Mouse (Mus musculus): Measurements from ENCODE around the gene Trim69.

Gene Trim69

DNA sequence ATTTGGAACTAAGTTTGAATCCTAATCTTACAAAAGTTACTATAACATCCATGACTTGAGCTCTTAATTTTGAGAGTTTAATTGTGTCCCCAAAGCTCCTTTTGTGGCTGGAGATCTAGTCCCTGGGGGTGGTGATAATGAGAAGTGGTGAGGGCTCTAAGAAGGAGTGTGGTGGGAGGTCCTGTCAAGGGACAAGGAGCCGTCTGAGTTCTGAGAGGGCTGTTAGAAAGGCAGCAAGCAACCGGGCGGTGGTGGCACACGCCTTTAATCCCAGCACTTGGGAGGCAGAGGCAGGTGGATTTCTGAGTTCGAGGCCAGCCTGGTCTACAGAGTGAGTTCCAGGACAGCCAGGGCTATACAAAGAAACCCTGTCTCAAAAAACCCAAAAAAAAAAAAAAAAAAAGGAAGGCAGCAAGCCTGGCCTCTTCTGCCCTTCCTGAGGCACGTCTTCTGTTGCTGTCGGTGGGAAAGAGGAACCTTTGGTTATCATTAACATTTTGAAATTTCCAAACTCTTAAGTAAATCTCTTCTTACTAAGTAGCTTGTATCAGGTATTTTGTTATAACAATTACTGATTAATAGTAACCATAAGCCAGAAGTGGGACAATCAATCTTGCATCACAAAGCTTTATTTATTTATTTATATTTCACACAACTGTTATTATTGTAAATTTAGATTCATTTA lies 6.7 kb upstream of the Trim69 start:
- no peak for DNase-seq (ENCODE audit: low read depth, low spot score)

DNA sequence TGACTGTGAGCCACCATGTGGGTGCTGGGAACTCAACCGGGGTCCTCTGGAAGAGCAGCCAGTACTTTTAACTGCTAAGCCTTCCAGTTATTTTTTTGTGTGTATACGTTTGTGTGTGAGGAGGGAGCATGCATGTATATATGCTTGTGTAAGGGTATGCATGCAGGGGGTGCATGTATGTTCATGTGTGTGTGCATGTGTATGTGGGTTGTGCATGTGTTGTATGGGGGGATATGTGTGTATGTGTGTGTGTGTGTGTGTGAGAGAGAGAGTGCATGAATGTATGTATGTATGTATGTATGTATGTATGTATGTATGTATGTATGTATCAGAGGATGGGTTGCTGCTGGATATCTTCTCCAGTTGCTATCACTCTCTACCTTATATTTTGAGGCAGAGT lies 6.0 kb upstream of the Trim69 start:
- DNase-seq (ENCODE audit: low read depth, low spot score) = no peak

DNA sequence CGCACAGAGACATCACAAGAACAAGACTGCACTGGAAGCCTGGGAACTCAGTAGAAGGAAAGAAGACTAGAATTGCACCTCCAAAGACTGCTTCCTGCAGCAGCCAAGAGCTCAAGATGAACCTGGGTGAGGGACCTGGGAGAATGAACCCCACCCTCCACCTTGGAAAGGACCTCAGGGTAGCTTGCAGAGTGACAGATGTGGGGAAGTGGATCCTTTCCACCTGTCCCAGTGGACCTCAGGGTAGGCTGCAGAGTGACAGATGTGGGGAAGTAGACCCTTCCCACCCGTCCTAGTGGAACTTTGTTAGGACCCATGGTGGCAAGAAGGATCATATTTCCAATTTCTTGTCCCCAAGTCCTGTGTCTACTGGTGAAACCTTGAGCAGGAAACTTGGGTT lies 5.2 kb upstream of the Trim69 start:
- DNase-seq (ENCODE audit: low read depth, low spot score) = no peak

DNA sequence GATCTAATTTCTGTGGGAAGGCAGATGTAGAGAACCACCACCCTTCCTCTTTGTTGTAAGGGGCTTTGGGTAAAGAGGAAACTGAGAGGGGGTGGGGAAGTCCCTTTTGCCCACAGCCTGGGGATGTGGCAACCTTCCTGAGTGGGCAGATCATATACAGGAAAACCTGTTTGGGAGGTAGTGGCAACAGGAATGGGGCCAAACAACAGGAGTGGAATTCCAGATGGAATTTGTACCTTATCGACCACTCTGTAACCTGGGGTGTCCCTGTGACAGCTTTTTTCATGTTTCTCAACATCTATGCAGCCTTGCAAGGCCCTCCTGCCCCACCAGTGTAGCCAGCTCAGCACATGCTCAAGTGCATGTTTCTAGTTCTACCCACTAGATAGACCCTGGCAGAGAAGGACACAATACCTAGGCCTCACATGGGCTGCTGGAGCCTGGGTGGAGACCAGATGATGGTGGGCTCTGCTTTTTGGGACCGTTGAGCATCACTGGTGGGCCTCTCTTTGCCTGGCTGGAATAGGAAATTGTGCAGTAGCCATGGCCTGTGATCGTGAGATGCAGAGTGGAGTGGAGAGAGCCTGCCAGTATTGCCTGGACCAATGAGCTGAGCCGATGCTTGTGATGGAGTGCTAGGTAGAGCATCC lies 4.3 kb upstream of the Trim69 start:
- DNase-seq (ENCODE audit: low read depth, low spot score) = no peak

DNA sequence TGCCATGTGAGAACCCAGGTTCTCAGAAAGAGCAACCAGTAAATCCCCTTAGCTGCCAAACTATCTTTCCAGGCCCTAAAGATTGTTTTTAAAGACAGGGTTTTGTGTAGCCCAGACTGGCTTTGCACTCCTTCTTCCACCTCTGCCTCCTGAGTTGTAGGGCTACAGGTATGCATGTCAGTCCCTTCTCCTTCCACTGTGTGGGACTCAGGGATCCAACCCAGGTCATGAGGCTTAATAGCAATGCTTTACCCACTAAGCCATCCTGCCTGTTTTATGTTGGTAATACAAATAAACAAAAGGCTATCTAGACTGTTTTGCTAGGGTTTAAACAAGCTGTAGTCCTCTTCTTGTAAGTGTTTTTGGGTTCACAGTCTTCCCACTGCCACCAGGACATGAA lies 2.9 kb upstream of the Trim69 start:
- no peak for DNase-seq (ENCODE audit: low read depth, low spot score)

DNA sequence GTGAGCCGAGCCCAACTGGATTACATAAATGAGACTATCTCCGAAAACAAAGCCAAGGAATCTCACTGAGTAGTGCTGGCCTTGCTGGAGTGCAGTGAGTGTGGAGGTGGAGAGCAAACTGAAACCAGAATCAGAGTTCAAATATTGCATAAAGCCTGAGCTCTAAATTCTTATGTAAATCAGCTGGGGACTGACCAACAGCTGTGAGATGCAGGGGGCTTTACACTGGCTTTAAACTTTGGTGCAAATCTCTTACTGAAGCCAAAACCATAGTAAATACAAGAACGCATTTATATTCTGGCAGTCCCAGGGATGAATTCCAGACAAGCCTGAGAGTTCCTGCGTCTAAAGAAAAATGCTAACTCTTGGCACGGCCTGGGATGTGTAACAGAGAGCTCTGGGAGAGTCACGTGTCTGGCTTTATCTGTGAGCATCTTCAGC lies 2.1 kb upstream of the Trim69 start:
- DNase-seq (ENCODE audit: low read depth, low spot score) = no peak

DNA sequence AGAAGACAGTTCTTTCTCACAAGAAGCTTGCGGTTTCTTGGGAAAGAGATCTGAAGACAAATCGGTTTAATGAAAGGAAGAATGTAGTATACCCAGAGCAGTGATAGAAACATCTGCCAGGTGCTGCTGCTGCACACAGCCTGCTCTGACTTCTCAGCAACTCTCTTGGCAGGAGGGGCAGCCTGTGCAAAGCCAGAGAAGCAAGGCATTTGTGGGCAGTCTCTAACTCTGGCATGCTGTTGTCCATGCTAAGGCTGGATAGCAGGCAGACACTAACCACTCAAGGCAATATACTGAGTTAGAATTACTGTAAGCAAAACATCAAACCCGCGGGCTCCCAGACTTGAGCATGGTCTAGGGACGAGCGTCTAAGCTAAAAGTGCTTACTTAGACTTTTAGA lies 833 bp upstream of the Trim69 start:
- no peak for DNase-seq (ENCODE audit: low read depth, low spot score)

DNA sequence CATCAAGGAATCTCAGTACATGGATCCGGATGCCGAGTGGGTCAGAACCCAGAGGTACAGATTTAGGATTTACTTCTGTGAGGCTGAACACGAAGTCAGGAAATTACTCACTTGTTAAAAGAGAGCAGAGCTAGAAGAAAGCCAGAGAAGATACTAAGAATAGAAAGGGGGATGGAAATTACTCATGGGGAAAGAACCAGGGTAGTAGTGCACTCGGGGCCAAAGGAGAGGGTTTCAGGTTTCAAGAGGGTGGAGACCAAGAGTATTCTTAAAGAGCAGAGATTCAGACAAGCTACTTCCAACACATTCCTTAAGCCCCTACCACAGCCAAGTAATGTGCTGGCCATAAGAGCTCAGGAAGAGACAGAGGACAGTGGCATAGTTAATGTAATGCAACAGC lies 1.0 kb downstream of the Trim69 start:
- DNase-seq (ENCODE audit: low read depth, low spot score) = no peak

DNA sequence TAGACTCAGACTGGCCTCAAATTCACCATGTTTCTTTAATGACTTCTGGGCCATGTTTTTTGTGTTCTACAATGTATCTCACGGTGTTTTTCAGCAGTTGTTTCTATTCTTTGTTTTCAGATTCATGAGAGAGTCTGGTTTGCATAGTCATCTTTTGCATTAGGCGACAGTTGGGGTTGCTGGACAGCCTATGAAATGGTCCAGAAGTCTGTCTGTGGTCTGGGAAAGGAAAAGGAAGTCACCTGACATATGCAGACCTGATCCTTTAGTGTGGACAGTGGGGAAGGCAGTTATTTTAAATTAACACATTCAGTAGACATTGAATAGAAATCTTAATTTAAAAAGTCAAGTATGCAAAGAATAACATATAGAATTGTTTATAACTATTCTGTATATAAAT lies 2.0 kb downstream of the Trim69 start:
- DNase-seq (ENCODE audit: low read depth, low spot score) = no peak

DNA sequence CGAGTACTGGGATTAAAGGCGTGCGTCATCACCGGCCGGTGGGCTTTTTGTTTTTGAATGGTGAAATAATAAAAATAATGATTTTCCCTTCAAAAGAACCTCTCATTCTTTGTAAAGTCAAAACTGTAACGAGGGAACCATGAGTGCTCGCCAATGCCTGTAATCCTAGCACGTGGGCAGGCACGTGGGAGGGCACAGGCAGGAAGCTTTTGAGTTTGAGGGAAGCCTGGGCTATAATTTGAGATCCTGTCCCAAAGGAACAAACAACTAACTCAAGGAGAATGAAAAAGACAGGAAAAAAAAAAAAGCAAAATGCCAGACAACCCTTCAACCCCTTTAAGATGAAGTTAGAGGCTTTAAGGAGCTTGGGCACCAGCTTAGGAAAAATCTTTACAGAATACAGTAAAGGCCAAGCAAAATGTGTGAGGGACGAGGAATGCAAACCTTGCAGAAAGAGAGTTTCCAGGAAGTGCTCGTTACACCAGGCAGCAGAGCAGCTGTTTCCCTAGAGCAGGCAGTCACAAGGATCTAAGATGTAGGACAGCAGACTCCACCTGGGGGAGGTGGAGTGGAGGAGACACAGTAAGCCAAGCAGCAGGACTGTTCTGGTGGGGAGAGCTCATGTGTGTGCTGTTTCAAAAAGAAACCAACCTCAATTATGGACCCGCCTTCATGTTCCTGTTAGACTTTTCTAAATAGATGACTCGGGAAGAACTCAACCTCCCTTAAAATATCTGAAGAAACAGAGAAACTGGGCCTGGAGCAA lies 3.1 kb downstream of the Trim69 start:
- DNase-seq (ENCODE audit: low read depth, low spot score) = no peak

DNA sequence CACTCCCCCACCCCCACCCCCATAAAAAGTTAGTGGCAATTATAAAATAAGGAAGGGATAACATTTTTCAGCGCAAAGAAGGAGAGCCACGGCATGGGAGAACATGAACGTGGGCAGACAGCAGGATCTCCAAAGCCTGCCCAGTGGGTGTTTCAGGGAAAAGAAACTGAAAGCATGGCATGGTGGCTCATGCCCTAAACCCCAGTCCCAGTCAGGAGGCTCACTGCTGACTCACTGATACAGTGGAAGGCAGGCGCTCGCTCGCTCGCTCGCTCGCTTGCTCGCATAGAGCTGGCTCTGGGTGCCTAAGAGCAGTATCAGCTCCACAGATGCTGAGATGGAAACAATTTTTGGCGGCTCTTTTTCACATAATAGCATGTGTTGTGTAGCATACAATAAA lies 3.8 kb downstream of the Trim69 start:
- no peak for DNase-seq (ENCODE audit: low read depth, low spot score)

DNA sequence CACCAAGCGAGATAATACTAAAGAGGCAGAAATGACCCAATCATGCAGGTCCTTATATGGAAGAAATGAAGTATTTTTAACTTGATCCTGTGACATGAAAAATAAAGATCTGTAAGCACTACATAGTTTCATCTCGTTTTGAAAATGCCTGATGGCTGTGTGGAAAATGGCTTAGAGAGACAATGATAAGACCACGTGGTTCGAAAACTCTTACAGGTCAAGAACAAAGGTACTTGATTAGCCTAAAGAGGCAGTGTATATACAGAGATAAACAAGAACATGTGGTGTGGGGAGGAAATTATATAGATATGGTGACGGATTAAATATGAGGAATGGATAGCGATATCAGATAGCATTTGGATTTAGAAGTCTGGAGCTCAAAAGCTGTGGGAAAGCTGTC lies 10.8 kb downstream of the Trim69 start:
- DNase-seq (ENCODE audit: low read depth, low spot score) = no peak

DNA sequence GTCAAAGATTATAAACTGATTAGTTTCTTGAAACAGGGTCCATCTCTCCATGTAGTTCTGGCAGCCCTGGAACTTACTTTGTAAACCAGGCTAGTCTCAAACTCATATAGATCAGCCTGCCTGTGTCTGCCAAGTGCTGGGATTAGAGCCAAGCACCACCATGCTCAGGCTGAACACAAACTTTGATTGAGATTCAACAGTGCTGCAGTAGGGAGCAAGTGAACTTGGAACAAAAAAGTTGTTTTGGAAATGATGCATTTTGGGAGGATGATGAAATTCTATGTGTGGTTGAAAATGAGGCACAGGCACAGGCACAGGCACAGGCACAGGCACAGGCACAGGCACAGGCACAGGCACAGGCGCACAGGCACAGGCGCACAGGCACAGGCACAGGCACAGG lies 11.7 kb downstream of the Trim69 start:
- no peak for DNase-seq (ENCODE audit: low read depth, low spot score)

DNA sequence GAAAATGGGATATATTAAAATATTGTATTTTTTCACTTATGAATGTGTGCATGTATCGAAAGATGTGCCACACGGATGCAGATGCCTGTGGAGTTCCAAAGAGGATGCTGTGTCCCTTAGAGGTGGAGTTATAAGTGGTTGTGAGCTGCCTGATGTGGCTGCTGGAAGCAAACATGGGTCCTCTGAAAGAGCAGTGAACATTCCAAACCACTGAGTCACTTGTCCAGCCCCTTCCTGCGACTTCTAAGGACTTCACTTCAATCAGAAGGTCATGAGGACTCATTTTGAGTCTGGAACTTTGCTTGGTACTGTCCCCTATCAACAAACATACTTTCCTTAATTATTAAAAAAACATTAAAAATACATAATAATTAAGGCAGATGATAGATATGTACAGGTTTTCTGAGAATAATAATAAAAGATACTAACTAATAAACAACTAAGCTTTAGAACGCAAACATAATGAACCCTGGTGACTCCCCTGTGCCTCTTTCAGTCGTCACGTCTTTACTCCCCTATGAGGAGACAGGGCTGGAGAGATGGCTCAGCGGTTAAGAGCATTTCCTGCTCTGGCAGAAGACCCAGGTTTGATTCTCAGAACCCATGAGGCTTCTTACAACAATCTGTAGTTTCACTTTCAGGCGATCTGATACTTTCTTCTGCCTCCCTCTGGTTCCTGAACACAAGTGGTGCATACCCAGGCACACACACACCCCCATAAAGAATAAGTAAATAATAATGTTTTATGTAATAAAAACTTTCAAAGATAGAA lies 19.7 kb downstream of the Trim69 start:
- no peak for DNase-seq (ENCODE audit: low read depth, low spot score)

DNA sequence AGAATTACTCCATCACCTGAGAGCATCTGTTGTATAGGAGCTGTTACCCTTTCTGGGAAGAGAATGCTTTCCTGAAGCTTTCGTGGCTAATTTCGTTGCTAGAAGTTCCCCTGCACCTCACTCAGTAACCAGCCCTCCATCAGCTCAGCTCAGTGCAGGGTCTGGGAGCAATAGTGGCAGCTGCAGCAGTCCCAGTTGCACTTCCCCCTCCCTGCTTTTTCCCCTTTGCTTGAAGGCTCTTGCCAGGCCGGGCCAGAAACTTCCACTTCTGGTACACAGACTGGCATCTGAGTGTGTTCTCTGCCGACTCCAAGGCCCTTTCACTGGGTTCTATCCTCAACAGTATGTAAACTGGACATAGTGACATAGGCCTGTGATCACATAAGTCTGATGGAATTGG lies 24.6 kb downstream of the Trim69 start:
- no peak for DNase-seq (ENCODE audit: low read depth, low spot score)

DNA sequence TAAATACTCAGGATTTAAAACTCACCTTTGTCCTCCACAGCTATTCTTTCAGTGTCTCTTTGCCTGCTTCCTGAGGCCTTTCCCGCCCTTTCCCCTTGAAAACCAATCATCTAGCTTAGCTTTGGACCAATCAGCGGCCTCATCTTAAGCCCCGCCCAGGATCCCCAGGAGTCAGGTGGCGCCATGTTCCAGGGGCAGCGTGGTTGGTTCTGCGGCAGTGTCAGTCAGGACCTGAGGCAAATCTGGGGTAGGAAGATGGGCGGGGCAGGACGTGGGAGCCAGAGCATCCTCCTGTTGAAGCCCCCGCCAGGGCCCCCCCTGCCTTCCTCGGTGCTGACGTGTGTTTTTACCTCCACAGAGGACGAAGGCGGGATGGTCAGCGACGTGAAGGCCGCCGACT lies 25.6 kb downstream of the Trim69 start, which contains the start of the genes Patl2 and Terb2:
Gene Patl2, minus strand, starts transcription at position 84 of the 400 bp plus-strand sequence.
Gene Terb2, plus strand, starts transcription at position 167 of the 400 bp plus-strand sequence.
- no peak for DNase-seq (ENCODE audit: low read depth, low spot score)

DNA sequence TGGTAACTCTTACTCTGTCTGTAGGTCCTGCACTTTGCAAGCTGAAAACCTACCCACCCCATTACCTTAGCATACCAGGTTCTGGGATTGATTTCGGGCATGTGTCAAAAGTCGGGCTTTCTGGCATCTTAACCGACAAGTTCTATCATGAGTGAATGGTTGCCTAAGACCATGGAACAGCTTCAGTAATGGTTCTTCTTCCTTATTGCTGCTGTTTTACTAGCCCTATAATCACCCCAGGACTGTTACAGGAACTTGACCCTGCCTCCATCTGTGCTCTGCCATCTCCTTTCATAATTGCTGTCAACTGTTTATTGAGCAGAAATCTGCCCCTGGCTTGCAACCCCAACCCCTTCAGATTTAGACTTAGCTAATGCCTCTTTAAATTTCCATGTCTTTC lies 26.3 kb downstream of the Trim69 start:
- no peak for DNase-seq (ENCODE audit: low read depth, low spot score)

DNA sequence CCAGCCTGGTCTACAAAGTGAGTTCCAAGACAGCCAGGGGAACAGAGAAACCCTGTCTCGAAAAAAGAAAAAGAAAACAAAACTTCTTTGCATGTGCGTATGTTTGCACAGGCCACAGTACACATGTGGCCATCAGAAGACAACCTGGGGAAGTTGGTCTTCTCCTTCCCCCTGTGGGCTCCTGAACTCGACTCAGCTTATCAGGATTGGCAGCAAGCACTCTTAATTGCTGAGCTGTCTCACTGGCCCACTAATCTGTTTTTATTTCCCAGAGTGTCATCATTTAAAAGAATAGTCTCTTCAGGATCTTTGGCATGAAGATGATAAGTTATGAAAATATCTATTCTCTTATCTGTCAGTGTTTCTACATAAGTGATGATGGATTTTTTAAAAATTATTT lies 31.3 kb downstream of the Trim69 start:
- DNase-seq (ENCODE audit: low read depth, low spot score) = no peak

DNA sequence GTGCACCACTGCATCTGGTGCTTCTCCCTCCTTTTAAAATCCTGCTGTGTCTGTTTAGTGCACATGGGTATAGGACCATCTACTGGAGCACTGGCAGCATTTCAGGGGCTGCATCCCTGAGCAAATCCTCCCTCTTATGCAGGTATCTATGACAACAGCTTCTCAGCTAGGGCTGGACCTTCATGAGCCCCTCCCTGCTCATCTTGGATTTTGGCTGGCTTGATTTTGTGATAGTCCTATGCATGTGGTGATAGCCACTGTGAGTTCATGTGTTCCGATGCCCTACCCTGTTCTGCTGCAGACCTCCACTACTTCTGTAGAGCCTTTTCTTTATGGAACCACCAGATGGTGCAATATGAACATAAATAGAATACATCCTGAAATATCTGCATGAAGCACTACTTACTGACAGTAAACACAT lies 34.0 kb downstream of the Trim69 start:
- DNase-seq (ENCODE audit: low read depth, low spot score) = peak; percentile 14

DNA sequence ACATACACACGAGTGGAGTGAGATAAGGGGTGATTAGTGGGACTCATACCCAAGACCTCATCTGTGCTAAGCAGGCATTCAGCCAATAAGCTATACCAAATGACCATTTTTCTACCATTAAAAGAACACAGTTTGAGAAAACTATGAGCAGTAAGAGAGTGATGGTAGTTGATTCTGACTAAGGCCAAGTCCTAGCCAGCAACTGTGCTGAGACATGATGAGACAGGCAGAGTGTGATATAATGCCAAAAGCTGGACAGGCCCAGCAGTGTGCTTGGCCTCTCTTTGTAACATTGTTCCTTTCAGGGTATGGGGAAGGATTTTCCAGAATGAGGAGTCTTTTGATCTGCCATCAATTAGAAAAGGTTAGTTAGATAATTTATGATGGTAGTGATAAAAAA lies 41.0 kb downstream of the Trim69 start:
- no peak for DNase-seq (ENCODE audit: low read depth, low spot score)

DNA sequence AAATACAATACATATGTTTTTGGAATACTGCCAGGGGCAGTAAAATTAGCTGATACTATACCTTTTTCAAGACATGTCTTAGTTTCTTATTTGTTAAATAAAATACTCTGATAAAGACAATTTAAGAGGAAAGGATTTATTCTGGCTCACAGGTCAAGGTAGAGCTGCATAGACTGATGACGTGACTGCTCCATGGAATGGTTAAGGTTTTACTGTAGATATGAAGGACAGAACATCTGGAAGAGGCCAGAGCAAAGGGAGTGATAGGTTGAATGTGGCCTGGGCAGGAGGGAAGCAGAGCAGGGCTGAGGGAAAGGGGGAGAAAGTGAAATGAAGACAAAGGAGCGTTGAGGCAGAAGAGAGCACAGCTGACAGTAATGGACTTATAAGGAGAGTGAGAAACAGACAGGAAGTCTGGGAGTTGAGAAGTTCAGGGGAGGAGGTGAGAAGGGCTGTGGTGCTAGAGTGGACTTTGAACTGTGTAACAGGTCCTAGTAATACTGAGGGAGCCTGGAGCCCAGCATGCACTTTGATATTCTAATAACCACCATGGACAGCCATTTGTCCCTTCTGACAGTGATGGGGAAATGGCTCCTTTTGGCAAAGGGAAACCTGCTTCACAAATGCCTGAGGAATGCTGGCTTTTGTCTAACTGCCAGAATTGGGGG lies 46.1 kb downstream of the Trim69 start:
- DNase-seq (ENCODE audit: low read depth, low spot score) = no peak

All from skeletal muscle tissue, adult 2 months (tissue).